8 mouse cellular contexts compared by ENCODE assay signal in the genomic region with DNA sequence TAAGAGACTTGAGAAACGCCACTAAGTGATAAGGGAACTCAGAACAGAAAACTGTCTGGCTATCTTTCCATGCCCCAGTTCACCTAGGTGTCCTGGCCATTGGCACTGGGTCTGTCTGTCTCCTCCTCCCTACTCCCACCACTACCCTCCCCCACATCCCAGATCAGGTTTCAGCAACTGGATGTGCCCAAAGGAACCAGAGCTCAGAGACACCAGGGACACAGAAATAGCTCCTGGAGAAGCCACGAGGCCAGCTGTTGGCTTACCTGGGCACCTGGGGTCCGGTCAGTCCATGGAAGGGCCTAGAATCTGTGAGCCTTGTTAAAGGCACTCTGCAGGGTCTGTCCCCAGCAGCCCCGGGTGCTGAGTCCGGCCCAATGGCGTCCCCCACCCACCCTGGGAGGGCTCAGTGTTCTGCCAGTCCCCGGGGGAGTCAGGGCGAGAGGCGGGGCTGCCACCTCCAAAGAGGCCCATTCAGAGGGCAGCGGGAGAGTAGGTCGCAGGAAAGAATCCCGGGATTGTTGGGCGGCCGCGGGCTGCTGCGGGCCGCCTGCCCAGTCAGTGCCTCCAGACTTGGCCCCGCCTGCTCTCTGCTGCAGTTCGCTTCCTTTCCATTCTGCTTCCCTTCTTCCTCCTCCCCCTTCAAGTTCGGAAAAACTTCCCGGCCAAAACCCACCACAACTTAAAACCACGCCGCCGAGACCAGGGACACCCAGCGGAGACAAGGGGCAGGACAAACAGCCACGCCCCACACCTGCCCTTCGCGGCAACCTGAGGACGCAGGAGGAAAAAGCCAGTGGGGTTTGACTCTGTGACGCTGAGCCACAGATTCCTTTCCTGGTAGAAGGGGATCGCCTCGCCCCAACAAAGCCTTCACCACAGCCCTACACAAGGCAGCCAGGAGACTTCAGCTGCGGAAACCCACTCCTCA.
DNase-seq lines count a peak whose midpoint lies in the region; ATAC-seq lines count a peak whose summit lies in the region.

No protein-coding gene starts in this region.

- peak overlapping the region; percentile 45 for H3K4me3 ChIP-seq in intestine, embryonic 14.5 days (ENCODE audit: low read depth, low read length)

- intact Hi-C loops in gastrocnemius, postnatal 36 days (cut with DNase I) = no loop called here
- intact Hi-C loops in left cerebral cortex, postnatal 10 days (cut with DNase I) = no loop called here

- H3K9ac ChIP-seq in intestine, embryonic 14.5 days (ENCODE audit: low read length) = peak overlapping the region; percentile 60

- H3K36me3 ChIP-seq in intestine, embryonic 14.5 days (ENCODE audit: control insufficient read depth, insufficient read depth, low read length) = peaks cover 17% of the 10 kb centered on the region; the same call in 1 of the 2 replicates

- peak; percentile 53 to 79 for DNase-seq in adrenal gland, adult (ENCODE audit: inconsistent age in 2 of 2, low spot score in 1 of 2)
- DNase-seq in embryo, embryonic 11.5 days (ENCODE audit: low read depth, low spot score) = peak; percentile 41
- DNase-seq in gastrocnemius, postnatal 36 days = peak; percentile 48 to 53
- DNase-seq in intestine, embryonic 14.5 days (ENCODE audit: low spot score) = peak; percentile 79
- peak; percentile 74 to 84 for DNase-seq in left cerebral cortex, postnatal 10 days (ENCODE audit: extremely low spot score in 1 of 2, low spot score in 2 of 2)
- peak; percentile 86 to 94 for DNase-seq in lung, postnatal 4 days
- peak; percentile 85 for DNase-seq in right cerebral cortex, postnatal 10 days (ENCODE audit: low spot score in 2 of 2)
- no peak for DNase-seq in MN1 (ENCODE audit: low spot score)

- WGBS in intestine, embryonic 14.5 days = 1% methylated on average over 33 of the region's 33 CpGs

- peak; percentile 75 for ATAC-seq in intestine, embryonic 14.5 days (replicated peaks; ENCODE audit: low FRiP score, low TSS enrichment, low read depth)

- H3K9me3 ChIP-seq in intestine, embryonic 14.5 days (ENCODE audit: control insufficient read depth, low read length) = no peaks in the 10 kb centered on the region

- peaks cover 46% of the 10 kb centered on the region for H3K4me1 ChIP-seq in intestine, embryonic 14.5 days (replicated peaks; ENCODE audit: control insufficient read depth, insufficient read depth, low read length)

- peak overlapping the region; percentile 88 for H3K27ac ChIP-seq in intestine, embryonic 14.5 days (ENCODE audit: low read depth)

- H3K4me2 ChIP-seq in intestine, embryonic 14.5 days (ENCODE audit: low read length) = peak overlapping the region; percentile 82

- no peaks in the 10 kb centered on the region for H3K27me3 ChIP-seq in intestine, embryonic 14.5 days (replicated peaks; ENCODE audit: control insufficient read depth, insufficient read depth, low read length)
